Mouse (Mus musculus) heart, embryonic 13.5 days (tissue): ENCODE data around the gene Med24. TPM values are rescaled to one million over a fixed set of nuclear protein-coding genes. Genes with fewer than 3 reads are reported as not detected.

ENCODE experiments used
- ATAC-seq: fragments of 200-750 bp; cut with Nextera tagmentation; 2 replicates; pipeline ENCODE4 v1.8.0; 2017; ENCODE audit warnings: moderate TSS enrichment; ENCODE audit not compliant: insufficient number of reproducible peaks, low FRiP score, low TSS enrichment; ENCODE audit errors: extremely low read depth
- H3K27ac ChIP-seq: fragments of 300-500 bp; sonication (generic); replicated peaks from 2 replicates; pipeline ENCODE4 v1.5.1; 2015; ENCODE audit warnings: moderate library complexity, mild to moderate bottlenecking, inconsistent platforms
- H3K27me3 ChIP-seq: fragments of 300-500 bp; sonication (generic); replicated peaks from 2 replicates; pipeline ENCODE4 v1.6.1; 2015; ENCODE audit warnings: mild to moderate bottlenecking, inconsistent platforms
- H3K36me3 ChIP-seq: fragments of 300-500 bp; sonication (generic); 2 replicates; pipeline ENCODE4 v1.6.1; 2015; ENCODE audit warnings: mild to moderate bottlenecking, inconsistent platforms
- H3K4me1 ChIP-seq: fragments of 300-500 bp; sonication (generic); 2 replicates; pipeline ENCODE4 v1.6.1; 2015; ENCODE audit warnings: inconsistent platforms
- H3K4me2 ChIP-seq: fragments of 300-500 bp; sonication (generic); 2 replicates; pipeline ENCODE4 v1.6.1; 2015; ENCODE audit warnings: inconsistent platforms, mild to moderate bottlenecking, moderate library complexity
- H3K4me3 ChIP-seq: fragments of 300-500 bp; sonication (generic); 2 replicates; pipeline ENCODE4 v1.5.1; 2015; ENCODE audit warnings: moderate library complexity, mild to moderate bottlenecking, inconsistent platforms
- H3K9ac ChIP-seq: fragments of 300-500 bp; sonication (generic); 2 replicates; pipeline ENCODE4 v1.6.1; 2015; ENCODE audit warnings: inconsistent platforms, mild to moderate bottlenecking, moderate library complexity
- H3K9me3 ChIP-seq: fragments of 300-500 bp; sonication (generic); 2 replicates; pipeline ENCODE4 v1.6.1; 2016; ENCODE audit warnings: inconsistent platforms
- WGBS: fragments of 180-500 bp; shearing (Covaris S2); methylation state at CpG from one replicate; pipeline ENCODE4 v1.1.7; 2015; ENCODE audit warnings: mixed read lengths; 5-methylcytosine and 5-hydroxymethylcytosine counted together
- polyA plus RNA-seq: library from polyadenylated mRNA; unstranded; fragments of >200 nt; fragmentation: Nextera tagmentation; extraction: Ambion mirVana; gene quantifications from 2 replicates; pipeline ENCODE4 v1.2.1, GENCODE M21; 2015

Gene Med24
- polyA plus RNA-seq, 1 experiment from 2014 or later, result 37.4 TPM

DNA sequence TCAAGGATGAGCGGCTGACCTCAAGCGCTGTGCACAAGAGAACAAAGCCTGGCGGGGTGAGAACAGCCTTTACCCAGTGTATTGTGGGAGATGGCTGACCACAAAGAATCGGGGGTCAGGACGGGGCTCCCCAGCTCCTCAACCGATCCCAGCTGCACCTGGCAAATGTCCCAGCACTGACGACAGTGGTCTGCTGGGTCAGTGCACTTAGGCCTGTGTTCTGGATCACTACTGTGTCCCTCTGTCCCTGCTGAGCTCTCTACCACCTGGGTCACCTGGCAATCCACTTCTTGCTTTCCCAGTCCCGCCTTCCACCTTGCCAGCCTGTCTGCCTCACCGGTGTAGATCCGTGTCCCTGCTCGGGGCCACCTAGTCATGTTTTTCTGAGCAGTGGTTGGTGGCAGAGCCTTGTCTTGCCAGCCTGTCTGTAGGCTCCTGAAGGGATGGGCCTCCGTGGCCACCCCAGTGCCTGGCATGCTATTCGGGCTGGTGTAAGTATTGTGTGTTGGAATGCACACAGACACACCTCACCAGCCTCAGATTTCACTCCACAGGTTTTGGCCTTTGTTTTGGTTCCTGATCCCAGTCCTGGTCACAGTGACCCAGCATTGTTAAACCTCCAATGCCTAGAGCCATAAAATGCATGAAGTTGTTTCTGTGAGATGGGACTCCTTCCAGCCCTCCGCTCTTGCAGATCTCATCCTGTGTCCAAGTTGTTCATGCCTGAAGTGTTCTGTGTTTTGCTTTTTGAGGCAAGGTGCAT lies 32.6 kb downstream of the Med24 start:
- H3K36me3 ChIP-seq, result peaks cover 53% of the 10 kb centered on the region
- peaks cover 24% of the 10 kb centered on the region for H3K4me1 ChIP-seq
- 82% methylated on average over 14 of the region's 14 CpGs for WGBS
- no peak overlapping the region for H3K9ac ChIP-seq
- H3K27ac ChIP-seq, result no peak overlapping the region
- ATAC-seq, result no peak
- peaks cover 9% of the 10 kb centered on the region; the same call in 1 of the 2 replicates for H3K27me3 ChIP-seq
- no peak overlapping the region for H3K4me3 ChIP-seq
- H3K9me3 ChIP-seq, result no peaks in the 10 kb centered on the region
- no peak overlapping the region for H3K4me2 ChIP-seq

DNA sequence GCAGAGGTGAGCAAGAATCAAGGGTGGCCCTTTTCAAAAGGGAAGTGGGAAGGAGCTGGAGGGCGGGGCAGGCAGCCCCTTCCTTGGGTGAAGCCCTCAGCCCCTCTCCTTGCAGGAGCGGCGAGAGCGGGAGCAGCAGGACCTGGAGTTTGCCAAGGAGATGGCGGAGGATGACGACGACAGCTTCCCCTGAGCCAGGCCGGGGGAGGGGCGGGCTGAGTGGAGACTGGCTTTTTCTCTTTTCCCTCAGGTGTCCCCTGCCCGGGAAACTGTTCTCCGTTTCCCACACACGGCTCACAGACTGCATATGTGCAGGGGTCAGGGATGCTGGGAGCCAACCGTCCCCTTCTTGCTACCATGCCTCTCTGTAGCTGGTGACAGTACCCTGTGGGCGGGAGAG lies 33.8 kb downstream of the Med24 start:
- ATAC-seq, result no peak
- H3K36me3 ChIP-seq, result peaks cover 65% of the 10 kb centered on the region
- H3K27ac ChIP-seq, result no peak overlapping the region
- no peaks in the 10 kb centered on the region for H3K27me3 ChIP-seq
- no peak overlapping the region for H3K4me3 ChIP-seq
- H3K4me1 ChIP-seq, result peaks cover 13% of the 10 kb centered on the region
- WGBS, result 63% methylated on average over 14 of the region's 14 CpGs
- no peak overlapping the region for H3K4me2 ChIP-seq
- H3K9me3 ChIP-seq, result no peaks in the 10 kb centered on the region
- no peak overlapping the region for H3K9ac ChIP-seq

GRCm38 (mm10) chr11:98694301-98694700 lies 34.9 kb downstream of the Med24 start:
- H3K4me2 ChIP-seq, result no peak overlapping the region
- 0 out of 2 replicates have a peak, but pooled peaks cover 9% of the 10 kb centered on the region for H3K4me1 ChIP-seq
- H3K27me3 ChIP-seq, result no peaks in the 10 kb centered on the region
- H3K4me3 ChIP-seq, result no peak overlapping the region
- peaks cover 76% of the 10 kb centered on the region for H3K36me3 ChIP-seq
- peak overlapping the region; percentile 44; the same call in 1 of the 2 replicates for H3K9ac ChIP-seq
- no peaks in the 10 kb centered on the region for H3K9me3 ChIP-seq
- no peak for ATAC-seq
- 63% methylated on average over 9 of the region's 9 CpGs for WGBS
- no peak overlapping the region for H3K27ac ChIP-seq

GRCm38 (mm10) chr11:98693746-98694145 lies 35.5 kb downstream of the Med24 start:
- Histone ChIP-seq H3K27ac (no peak overlapping the region), H3K36me3 (peaks cover 80% of the 10 kb centered on the region), H3K9ac (peak overlapping the region; percentile 44; the same call in 1 of the 2 replicates), H3K4me1 (0 out of 2 replicates have a peak, but pooled peaks cover 9% of the 10 kb centered on the region), H3K9me3 (no peaks in the 10 kb centered on the region), H3K4me2 (no peak overlapping the region), H3K4me3 (no peak overlapping the region), H3K27me3 (no peaks in the 10 kb centered on the region)
- no peak for ATAC-seq
- WGBS, result 80% methylated on average over 9 of the region's 9 CpGs

GRCm38 (mm10) chr11:98693201-98693600 lies 36.0 kb downstream of the Med24 start:
- H3K4me1 ChIP-seq, result 0 out of 2 replicates have a peak, but pooled peaks cover 9% of the 10 kb centered on the region
- H3K9me3 ChIP-seq, result no peaks in the 10 kb centered on the region
- H3K27ac ChIP-seq, result no peak overlapping the region
- H3K36me3 ChIP-seq, result peaks cover 84% of the 10 kb centered on the region
- no peak overlapping the region for H3K4me3 ChIP-seq
- 75% methylated on average over 13 of the region's 13 CpGs for WGBS
- H3K27me3 ChIP-seq, result no peaks in the 10 kb centered on the region
- ATAC-seq, result no peak
- no peak overlapping the region for H3K4me2 ChIP-seq
- no peak overlapping the region for H3K9ac ChIP-seq

GRCm38 (mm10) chr11:98688009-98688408 lies 41.2 kb downstream of the Med24 start:
- ATAC-seq, result no peak
- peaks cover 84% of the 10 kb centered on the region for H3K36me3 ChIP-seq
- 82% methylated on average over 8 of the region's 8 CpGs for WGBS

GRCm38 (mm10) chr11:98686976-98687375 lies 42.3 kb downstream of the Med24 start:
- Histone ChIP-seq H3K9ac (no peak overlapping the region), H3K27me3 (no peaks in the 10 kb centered on the region), H3K9me3 (no peaks in the 10 kb centered on the region), H3K4me1 (peaks cover 17% of the 10 kb centered on the region), H3K4me2 (no peak overlapping the region), H3K36me3 (peaks cover 73% of the 10 kb centered on the region), H3K4me3 (no peak overlapping the region), H3K27ac (no peak overlapping the region)
- ATAC-seq, result no peak
- 90% methylated on average over 4 of the region's 4 CpGs for WGBS

More at GRCm38 (mm10) chr11:98688009-98688408, 41.2 kb downstream of the Med24 start:
- Histone ChIP-seq H3K27ac (no peak overlapping the region), H3K9ac (no peak overlapping the region), H3K9me3 (no peaks in the 10 kb centered on the region), H3K27me3 (no peaks in the 10 kb centered on the region), H3K4me3 (no peak overlapping the region), H3K4me2 (no peak overlapping the region), H3K4me1 (peaks cover 17% of the 10 kb centered on the region)

DNA sequence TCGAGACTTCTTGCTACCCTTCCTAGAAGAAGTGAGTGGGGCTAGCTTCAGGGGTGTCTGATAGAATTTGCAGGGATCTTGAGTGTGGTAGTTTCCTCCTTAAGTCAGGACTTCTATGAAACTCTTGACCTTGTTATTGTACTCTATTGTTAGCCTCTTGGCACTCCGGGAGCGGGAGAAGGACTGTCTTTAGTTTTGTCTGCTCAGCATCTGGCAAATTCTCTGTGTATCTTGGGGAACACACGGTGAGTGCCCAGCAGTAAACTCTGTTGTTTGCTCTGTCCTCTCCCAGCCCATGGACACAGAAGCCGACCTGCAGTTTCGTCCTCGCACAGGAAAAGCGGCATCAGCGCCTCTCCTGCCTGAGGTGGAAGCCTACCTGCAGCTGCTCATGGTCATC lies 43.6 kb downstream of the Med24 start:
- Histone ChIP-seq H3K36me3 (peaks cover 60% of the 10 kb centered on the region), H3K9ac (no peak overlapping the region), H3K9me3 (no peaks in the 10 kb centered on the region), H3K27me3 (no peaks in the 10 kb centered on the region), H3K27ac (no peak overlapping the region), H3K4me2 (no peak overlapping the region), H3K4me1 (peaks cover 19% of the 10 kb centered on the region), H3K4me3 (no peak overlapping the region)
- no peak for ATAC-seq
- WGBS, result 89% methylated on average over 9 of the region's 9 CpGs

DNA sequence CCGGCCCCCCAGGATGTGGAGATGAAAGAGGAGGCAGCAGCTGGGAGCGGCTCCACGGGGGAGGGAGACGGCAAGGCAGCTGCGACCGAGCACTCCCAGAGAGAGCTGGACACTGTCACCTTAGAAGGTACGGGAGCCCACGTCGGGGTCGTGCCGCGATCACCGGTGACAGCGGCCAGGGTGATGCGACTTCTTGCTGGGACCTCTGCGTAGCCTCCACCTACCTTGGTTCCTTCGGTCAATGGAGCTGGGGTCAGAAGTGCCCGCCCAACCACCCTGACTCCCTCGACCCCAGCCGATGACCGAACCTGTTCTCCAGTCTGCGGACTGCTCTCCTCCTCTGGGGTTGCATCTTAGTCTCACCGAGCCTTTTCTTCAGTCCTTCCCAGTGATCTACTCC lies 46.4 kb downstream of the Med24 start:
- H3K27me3 ChIP-seq, result no peaks in the 10 kb centered on the region
- H3K27ac ChIP-seq, result peak overlapping the region; percentile 85
- WGBS, result under 1% methylated on average over 23 of the region's 23 CpGs
- peak overlapping the region; percentile 86 for H3K4me2 ChIP-seq
- H3K36me3 ChIP-seq, result peaks cover 35% of the 10 kb centered on the region
- H3K9ac ChIP-seq, result peak overlapping the region; percentile 99
- H3K4me3 ChIP-seq, result peak overlapping the region; percentile 96
- peaks cover 19% of the 10 kb centered on the region for H3K4me1 ChIP-seq
- peak; percentile 21; the same call in 1 of the 2 replicates for ATAC-seq
- H3K9me3 ChIP-seq, result no peaks in the 10 kb centered on the region

- peak within 1 kb of the TSS; percentile 96 for H3K4me3 ChIP-seq
- ATAC-seq, result peak; percentile 91
- no peaks in the 10 kb centered on the region for H3K27me3 ChIP-seq
- H3K4me1 ChIP-seq, result peaks cover 19% of the 10 kb centered on the region
- 5% methylated on average over 45 of the region's 45 CpGs for WGBS
- no peaks in the 10 kb centered on the region for H3K9me3 ChIP-seq
- peak within 1 kb of the TSS; percentile 85 for H3K27ac ChIP-seq
- H3K9ac ChIP-seq, result peak within 1 kb of the TSS; percentile 99
- peaks cover 27% of the 10 kb centered on the region for H3K36me3 ChIP-seq
- peak within 1 kb of the TSS; percentile 86 for H3K4me2 ChIP-seq
Observed at GRCm38 (mm10) chr11:98681786-98682745, 47.2 kb downstream of the Med24 start, which contains the start of gene Psmd3. Gene Psmd3 (plus strand): TSS chr11:98682554.

DNA sequence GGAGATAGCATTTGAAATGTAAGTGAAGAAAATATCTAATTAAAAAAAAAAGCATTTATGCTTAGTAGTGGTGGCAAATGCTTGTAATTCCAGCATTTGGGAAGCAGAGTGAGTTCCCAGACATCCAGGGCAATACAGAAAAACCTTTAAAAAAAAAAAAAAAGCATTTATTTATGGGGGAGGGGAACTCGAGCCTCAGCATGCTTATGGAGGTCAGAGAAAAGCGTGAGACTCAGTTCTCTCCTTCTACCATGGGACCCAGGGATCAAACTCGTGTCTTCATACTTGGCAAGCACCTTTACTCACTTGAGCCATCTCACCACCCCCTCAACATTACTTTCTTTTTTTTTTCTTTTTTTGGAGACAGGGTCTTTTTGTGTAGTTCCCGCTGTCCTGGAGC lies 48.0 kb downstream of the Med24 start:
- H3K27me3 ChIP-seq, result no peaks in the 10 kb centered on the region
- no peak overlapping the region for H3K9ac ChIP-seq
- H3K4me3 ChIP-seq, result no peak overlapping the region
- H3K4me2 ChIP-seq, result no peak overlapping the region
- WGBS, result 84% methylated on average over 4 of the region's 4 CpGs
- no peak for ATAC-seq
- no peak overlapping the region for H3K27ac ChIP-seq
- H3K4me1 ChIP-seq, result peaks cover 19% of the 10 kb centered on the region
- peaks cover 19% of the 10 kb centered on the region for H3K36me3 ChIP-seq
- H3K9me3 ChIP-seq, result no peaks in the 10 kb centered on the region
